Mouse (Mus musculus) liver, embryonic 15.5 days (tissue): ENCODE data around the gene Ehd4. TPM values are rescaled to one million over a fixed set of nuclear protein-coding genes. Genes with fewer than 3 reads are reported as not detected.

ENCODE experiments used
- ATAC-seq: fragments of 200-750 bp; cut with Nextera tagmentation; 2 replicates; pipeline ENCODE4 v1.8.0; 2017; ENCODE audit warnings: moderate number of reproducible peaks, mild to moderate bottlenecking, moderate library complexity; ENCODE audit not compliant: insufficient read depth
- H3K27ac ChIP-seq: fragments of 300-500 bp; sonication (generic); replicated peaks from 2 replicates; pipeline ENCODE4 v1.5.1; 2015; ENCODE audit warnings: mild to moderate bottlenecking, inconsistent platforms
- H3K27me3 ChIP-seq: fragments of 300-500 bp; sonication (generic); 2 replicates; pipeline ENCODE4 v1.6.1; 2015; ENCODE audit warnings: mild to moderate bottlenecking, inconsistent platforms
- H3K36me3 ChIP-seq: fragments of 300-500 bp; sonication (generic); replicated peaks from 2 replicates; pipeline ENCODE4 v1.6.1; 2015; ENCODE audit warnings: moderate library complexity, mild to moderate bottlenecking, inconsistent platforms
- H3K4me1 ChIP-seq: fragments of 300-500 bp; sonication (generic); replicated peaks from 2 replicates; pipeline ENCODE4 v1.6.1; 2015; ENCODE audit warnings: inconsistent platforms
- H3K4me2 ChIP-seq: fragments of 300-500 bp; sonication (generic); 2 replicates; pipeline ENCODE4 v1.6.1; 2015; ENCODE audit warnings: moderate library complexity, mild to moderate bottlenecking, inconsistent platforms
- H3K4me3 ChIP-seq: fragments of 300-500 bp; sonication (generic); replicated peaks from 2 replicates; pipeline ENCODE4 v1.5.1; 2015; ENCODE audit warnings: mild to moderate bottlenecking, inconsistent platforms
- H3K9ac ChIP-seq: fragments of 300-500 bp; sonication (generic); 2 replicates; pipeline ENCODE4 v1.6.1; 2015; ENCODE audit warnings: moderate library complexity, mild to moderate bottlenecking, inconsistent platforms
- H3K9me3 ChIP-seq: fragments of 300-500 bp; sonication (generic); replicated peaks from 2 replicates; pipeline ENCODE4 v1.6.1; 2016; ENCODE audit warnings: inconsistent platforms
- WGBS: fragments of 180-500 bp; shearing (Covaris S2); methylation state at CpG from one replicate; pipeline ENCODE4 v1.1.7; 2015; ENCODE audit warnings: mixed read lengths; ENCODE audit not compliant: insufficient replicate concordance; 5-methylcytosine and 5-hydroxymethylcytosine counted together
- polyA plus RNA-seq: library from polyadenylated mRNA; unstranded; fragments of >200 nt; fragmentation: Nextera tagmentation; extraction: Ambion mirVana; gene quantifications from 2 replicates; pipeline ENCODE4 v1.2.1, GENCODE M21; 2015

Ehd4 gene
- polyA plus RNA-seq, 1 experiment from 2014 or later: 23.4 TPM

DNA sequence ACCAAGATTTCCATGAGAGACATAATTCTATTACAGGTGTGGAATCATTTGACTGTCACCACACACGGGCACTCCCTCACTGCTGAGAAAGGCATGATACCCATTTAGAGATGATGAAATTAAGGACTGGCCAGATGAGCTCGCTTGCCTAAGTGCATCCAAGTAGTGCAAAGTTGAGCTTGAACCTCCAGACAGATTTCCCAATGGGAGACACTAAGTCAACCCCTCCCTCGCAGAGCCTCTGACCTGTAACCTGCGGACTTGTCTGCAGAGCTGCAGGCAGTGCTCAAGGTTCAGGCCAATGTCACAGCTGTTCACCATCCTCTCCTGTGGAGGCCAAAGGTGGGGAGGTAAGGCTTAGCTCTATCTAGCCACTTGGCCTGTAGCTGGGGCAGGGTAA lies 95.6 kb downstream of the Ehd4 start:
- no peak for ATAC-seq
- Histone ChIP-seq H3K36me3 (no peaks in the 10 kb centered on the region), H3K27ac (no peak overlapping the region), H3K4me1 (no peaks in the 10 kb centered on the region), H3K9me3 (no peaks in the 10 kb centered on the region), H3K4me3 (no peak overlapping the region), H3K4me2 (no peak overlapping the region), H3K27me3 (no peaks in the 10 kb centered on the region; the same call in 1 of the 2 replicates), H3K9ac (no peak overlapping the region)
- WGBS: 67% methylated on average over 4 of the region's 4 CpGs

DNA sequence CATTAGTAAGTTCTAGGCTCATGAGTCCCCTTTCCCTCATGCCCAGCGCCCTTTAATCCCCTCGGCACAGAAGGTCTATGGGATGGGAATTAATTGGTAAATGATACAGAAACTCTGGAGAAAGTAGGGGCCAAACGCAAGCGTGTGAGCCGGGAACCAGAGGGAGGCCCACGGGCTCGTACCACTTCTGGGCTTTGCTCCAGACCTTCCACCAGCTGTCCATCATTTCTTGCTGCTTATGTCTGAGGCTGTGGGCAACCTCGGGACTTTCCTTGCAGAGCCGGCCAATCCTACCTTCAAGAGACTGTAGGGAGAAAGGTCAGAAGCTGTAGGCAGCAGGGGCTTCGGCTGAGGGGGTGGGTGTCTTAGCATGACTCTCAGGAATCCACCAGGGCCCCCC lies 98.5 kb downstream of the Ehd4 start:
- WGBS: 66% methylated on average over 10 of the region's 10 CpGs
- H3K4me3 ChIP-seq: no peak overlapping the region
- no peak for ATAC-seq

DNA sequence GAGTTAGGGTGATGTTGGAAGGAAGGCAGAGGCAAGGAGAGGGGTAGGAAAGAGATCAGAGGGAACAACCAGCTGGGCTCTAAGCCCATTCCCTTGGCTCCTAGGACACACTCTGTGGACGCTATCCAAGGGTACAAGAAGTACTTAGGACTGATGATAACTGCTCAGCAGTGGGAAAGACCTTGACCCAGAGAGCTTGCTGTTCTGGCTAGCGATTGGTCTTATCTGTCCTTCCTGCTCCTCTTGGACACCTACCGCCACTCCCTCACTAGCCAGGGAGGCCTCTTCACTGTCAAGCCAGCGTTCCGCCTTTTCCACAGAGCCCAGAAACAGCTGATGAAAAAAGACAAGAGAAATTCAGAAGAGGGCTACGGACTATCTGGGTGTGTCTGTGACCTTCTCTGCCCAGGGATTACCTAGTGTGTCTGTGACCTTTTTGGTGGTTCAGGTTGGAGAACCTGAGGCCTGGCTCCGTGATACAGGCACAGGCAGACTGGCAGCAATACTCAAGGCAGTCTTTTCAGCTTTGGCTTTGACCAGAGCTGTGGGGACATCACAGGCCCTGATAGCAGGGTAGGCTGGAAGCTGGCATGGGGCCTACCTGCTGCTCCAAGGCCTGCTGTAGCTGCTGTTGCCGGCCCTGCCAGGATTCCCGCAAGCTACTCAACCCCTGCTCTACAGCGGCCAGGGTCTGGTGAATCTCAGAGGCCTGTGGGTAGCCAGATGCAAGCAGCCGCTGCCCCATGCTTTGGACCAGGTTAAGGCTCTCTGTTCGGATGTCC lies 99.4 kb downstream of the Ehd4 start:
- Histone ChIP-seq H3K27ac (no peak overlapping the region), H3K4me1 (no peaks in the 10 kb centered on the region), H3K9me3 (no peaks in the 10 kb centered on the region), H3K27me3 (no peaks in the 10 kb centered on the region; the same call in 1 of the 2 replicates), H3K4me3 (no peak overlapping the region), H3K4me2 (no peak overlapping the region), H3K36me3 (no peaks in the 10 kb centered on the region), H3K9ac (no peak overlapping the region)
- 63% methylated on average over 12 of the region's 12 CpGs for WGBS
- no peak for ATAC-seq

More for the DNA sequence above, 98.5 kb downstream of the Ehd4 start:
- H3K9me3 ChIP-seq: no peaks in the 10 kb centered on the region
- H3K27me3 ChIP-seq: no peaks in the 10 kb centered on the region; the same call in 1 of the 2 replicates
- H3K9ac ChIP-seq: no peak overlapping the region
- no peaks in the 10 kb centered on the region for H3K4me1 ChIP-seq
- H3K27ac ChIP-seq: no peak overlapping the region
- no peaks in the 10 kb centered on the region for H3K36me3 ChIP-seq
- H3K4me2 ChIP-seq: no peak overlapping the region

DNA sequence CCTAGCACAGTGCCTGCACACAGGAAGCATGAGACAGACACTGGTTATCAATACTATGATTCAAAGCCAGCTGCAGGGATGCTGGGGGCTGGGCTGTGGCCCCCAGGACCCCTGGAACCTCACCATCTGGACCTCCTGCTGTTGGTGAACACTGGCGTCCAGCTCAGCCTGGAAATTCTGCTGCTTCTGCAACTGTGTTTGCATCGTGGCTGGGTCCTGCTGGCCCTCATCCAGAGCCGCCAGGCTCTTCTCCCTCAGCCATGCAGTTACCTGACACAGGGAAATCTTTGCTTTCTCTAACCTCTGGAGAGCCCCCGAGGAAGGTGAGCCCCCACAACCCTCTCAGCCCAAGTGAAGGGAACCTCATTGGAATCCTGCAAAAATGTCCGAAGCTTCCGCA lies 103.0 kb downstream of the Ehd4 start:
- H3K27me3 ChIP-seq: no peaks in the 10 kb centered on the region
- no peak for ATAC-seq
- no peaks in the 10 kb centered on the region for H3K36me3 ChIP-seq
- no peak overlapping the region for H3K4me2 ChIP-seq
- H3K4me1 ChIP-seq: no peaks in the 10 kb centered on the region
- no peak overlapping the region for H3K27ac ChIP-seq
- no peaks in the 10 kb centered on the region for H3K9me3 ChIP-seq
- H3K9ac ChIP-seq: no peak overlapping the region
- no peak overlapping the region for H3K4me3 ChIP-seq
- WGBS: 60% methylated on average over 6 of the region's 6 CpGs

DNA sequence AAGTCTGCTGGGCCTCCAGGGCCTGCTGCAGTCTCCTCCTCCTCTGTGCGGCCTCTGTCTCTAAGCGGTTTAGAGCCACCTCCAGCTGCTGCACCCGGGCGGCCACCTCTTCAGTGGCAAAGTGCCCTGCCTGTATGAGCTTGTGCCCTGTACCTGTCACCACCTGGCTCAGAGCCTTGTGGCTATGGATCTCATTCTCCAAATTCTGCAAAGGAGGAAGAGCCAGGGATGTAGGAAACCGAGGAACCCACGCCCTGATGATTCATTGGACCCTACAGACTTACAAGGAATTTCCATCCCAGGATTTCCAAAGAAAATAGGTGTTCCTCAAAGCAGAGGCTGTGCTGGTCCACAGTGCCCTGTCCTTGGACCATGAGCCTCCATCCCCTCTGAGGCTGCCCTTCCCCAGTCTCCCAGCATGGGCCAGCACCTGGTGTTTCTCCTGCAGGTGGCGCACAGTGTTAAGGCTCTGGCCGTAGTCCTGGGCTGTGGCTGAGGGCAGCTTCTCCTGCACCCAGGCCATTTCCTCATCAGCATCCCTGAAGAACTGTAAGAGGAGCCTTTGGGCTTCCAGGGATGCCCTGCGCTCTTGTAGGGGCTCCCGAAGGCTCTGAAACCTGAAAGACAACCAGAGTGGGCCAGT lies 104.7 kb downstream of the Ehd4 start:
- no peaks in the 10 kb centered on the region for H3K27me3 ChIP-seq
- ATAC-seq: no peak
- 54% methylated on average over 10 of the region's 10 CpGs for WGBS
- H3K4me3 ChIP-seq: no peak overlapping the region
- no peaks in the 10 kb centered on the region for H3K4me1 ChIP-seq
- H3K4me2 ChIP-seq: no peak overlapping the region
- H3K9ac ChIP-seq: no peak overlapping the region
- no peaks in the 10 kb centered on the region for H3K9me3 ChIP-seq
- no peak overlapping the region for H3K27ac ChIP-seq
- no peaks in the 10 kb centered on the region for H3K36me3 ChIP-seq

DNA sequence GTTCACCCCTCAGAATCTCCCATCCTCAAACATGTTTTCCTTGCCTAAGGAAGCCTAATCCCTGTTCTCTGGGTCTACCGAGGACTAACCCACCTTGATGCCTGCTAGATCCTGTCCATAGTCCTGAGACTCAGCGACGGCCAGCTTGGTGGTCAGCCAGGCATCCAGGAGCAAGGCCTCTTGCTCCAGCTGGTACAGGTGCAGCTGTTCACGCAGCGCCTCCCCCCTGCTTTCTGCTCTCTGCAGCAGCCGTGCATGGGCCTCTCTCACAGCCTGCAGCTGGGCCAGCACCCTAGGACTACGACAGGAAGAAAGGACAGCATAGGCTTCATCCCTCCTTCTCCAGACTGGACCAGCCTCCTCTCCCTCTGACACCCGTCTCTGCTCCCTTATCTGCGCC lies 106.2 kb downstream of the Ehd4 start:
- Histone ChIP-seq H3K9ac (no peak overlapping the region), H3K36me3 (no peaks in the 10 kb centered on the region), H3K4me2 (no peak overlapping the region), H3K4me1 (peaks cover 3% of the 10 kb centered on the region; the same call in 1 of the 2 replicates), H3K27me3 (no peaks in the 10 kb centered on the region), H3K4me3 (no peak overlapping the region), H3K27ac (no peak overlapping the region), H3K9me3 (no peaks in the 10 kb centered on the region)
- no peak for ATAC-seq
- WGBS: 62% methylated on average over 9 of the region's 9 CpGs

DNA sequence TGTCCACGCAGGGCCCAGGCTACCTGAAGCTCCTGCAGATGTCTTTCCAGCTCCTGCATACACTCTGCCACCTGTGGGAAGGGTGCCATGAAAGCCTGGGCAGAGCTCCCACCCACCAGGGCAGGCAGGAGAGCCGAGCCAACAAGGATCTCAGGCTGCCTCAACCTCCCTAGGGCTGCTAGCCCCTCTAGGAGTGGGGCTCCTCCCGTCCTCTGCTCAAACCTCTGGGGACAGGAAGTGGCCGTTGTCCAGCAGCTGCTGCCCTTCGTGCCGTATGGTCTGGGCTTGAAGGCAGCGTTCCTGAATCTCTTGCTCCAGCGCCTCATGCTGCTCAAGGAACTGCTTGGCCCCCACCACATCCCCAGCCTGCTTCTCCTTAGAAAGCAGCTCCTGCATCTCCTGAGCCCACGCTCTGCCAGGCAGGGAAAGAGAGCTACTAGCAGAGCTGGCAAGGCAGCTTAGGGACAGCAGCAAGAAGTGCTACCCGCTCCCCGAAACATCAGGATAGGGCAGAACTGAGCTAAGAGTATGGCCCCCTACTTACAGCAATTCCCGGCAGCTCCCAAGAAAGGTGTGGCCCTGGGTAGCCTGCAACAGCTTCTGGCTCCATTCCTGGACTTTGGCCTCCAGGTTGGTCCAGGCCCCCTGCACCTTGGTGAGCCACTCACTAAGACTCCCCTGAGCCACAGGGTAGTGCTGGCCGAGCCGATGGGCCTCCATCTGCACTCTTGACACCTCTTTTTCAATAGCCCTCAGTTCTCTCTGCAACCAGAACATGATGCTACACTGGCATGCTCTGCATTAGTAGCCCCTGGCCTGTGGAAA lies 107.7 kb downstream of the Ehd4 start:
- 56% methylated on average over 14 of the region's 14 CpGs for WGBS
- Histone ChIP-seq H3K4me1 (peaks cover 3% of the 10 kb centered on the region; the same call in 1 of the 2 replicates), H3K27me3 (no peaks in the 10 kb centered on the region), H3K4me2 (no peak overlapping the region), H3K9ac (no peak overlapping the region), H3K4me3 (no peak overlapping the region), H3K36me3 (peaks cover 4% of the 10 kb centered on the region; the same call in 1 of the 2 replicates), H3K9me3 (no peaks in the 10 kb centered on the region), H3K27ac (no peak overlapping the region)
- no peak for ATAC-seq

DNA sequence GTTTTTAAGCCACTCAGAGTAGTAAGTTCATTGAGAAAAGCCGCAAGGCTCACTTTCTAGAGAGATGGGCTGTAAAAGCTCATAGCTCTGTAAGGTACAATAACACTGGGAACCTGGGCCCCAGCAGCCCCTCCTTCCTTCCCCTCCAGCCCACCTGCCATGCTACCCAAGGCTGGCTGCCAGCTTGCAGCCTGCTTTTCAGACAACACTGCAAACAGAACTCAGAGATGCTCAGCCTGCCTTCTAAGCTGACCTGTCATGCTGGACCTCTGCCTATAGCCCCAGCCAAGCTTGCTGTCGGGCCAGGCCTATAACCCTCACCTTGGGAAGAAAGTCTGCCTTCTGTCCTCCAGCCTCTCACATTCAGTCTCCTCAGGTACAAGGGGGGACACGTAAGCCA lies 109.7 kb downstream of the Ehd4 start:
- no peak for ATAC-seq
- H3K27me3 ChIP-seq: no peaks in the 10 kb centered on the region
- H3K9ac ChIP-seq: no peak overlapping the region
- peaks cover 10% of the 10 kb centered on the region; the same call in 1 of the 2 replicates for H3K36me3 ChIP-seq
- no peak overlapping the region for H3K27ac ChIP-seq
- H3K4me2 ChIP-seq: no peak overlapping the region
- H3K4me3 ChIP-seq: no peak overlapping the region
- 60% methylated on average over 3 of the region's 3 CpGs for WGBS
- no peaks in the 10 kb centered on the region for H3K9me3 ChIP-seq
- H3K4me1 ChIP-seq: peaks cover 3% of the 10 kb centered on the region; the same call in 1 of the 2 replicates

DNA sequence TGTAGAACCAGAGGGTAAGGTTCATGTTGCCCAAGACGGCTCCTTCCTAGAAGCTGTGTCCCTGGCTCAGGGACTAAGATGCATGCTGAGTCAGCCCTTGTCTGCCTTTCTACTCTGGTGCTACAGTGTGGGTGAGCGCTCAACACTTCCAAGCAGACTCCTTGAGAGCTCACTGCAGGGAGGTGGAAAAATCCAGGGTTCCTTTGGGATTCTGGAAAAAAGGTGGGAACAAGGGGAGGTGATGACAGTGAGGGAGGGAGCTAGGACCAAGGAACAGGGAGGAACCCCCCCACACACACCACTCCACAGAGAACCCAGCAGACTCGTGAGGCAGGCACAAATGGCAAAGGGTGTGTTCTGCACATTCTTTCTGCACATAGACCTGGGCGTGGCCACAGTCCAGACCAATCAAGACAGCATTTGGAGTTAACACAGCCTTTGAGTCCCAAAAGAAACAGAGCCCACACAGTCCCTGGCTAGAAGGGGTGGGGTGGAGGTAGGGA lies 110.3 kb downstream of the Ehd4 start:
- Histone ChIP-seq H3K27me3 (no peaks in the 10 kb centered on the region), H3K9me3 (no peaks in the 10 kb centered on the region), H3K4me1 (peaks cover 3% of the 10 kb centered on the region; the same call in 1 of the 2 replicates), H3K4me3 (no peak overlapping the region), H3K4me2 (no peak overlapping the region), H3K9ac (no peak overlapping the region), H3K36me3 (peaks cover 10% of the 10 kb centered on the region; the same call in 1 of the 2 replicates), H3K27ac (no peak overlapping the region)
- ATAC-seq: no peak
- WGBS: 39% methylated on average over 4 of the region's 4 CpGs

DNA sequence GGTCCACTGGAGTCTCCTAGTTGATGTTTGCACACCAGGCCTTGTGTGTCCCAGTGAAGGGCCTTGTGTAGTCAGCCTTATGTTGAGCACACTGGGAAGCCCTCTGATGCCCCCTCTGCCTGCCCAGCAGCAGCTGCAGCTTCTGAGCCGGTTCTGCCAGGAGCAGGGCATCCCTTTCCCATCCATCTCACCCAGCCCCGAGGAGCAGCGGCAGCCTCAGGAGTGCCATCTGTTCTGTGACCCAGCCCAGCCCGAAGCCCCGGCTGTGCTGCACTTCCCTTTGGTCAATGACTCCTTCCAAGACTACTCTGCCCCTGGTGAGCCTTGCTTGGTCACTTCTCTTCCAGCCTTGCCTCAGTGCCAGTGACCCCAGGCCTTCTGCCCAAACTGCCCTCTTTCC lies 113.4 kb downstream of the Ehd4 start:
- H3K27me3 ChIP-seq: no peaks in the 10 kb centered on the region
- no peaks in the 10 kb centered on the region for H3K9me3 ChIP-seq
- H3K4me2 ChIP-seq: no peak overlapping the region
- peaks cover 3% of the 10 kb centered on the region; the same call in 1 of the 2 replicates for H3K4me1 ChIP-seq
- H3K4me3 ChIP-seq: no peak overlapping the region
- ATAC-seq: no peak
- no peak overlapping the region for H3K27ac ChIP-seq
- 83% methylated on average over 5 of the region's 5 CpGs for WGBS
- peaks cover 13% of the 10 kb centered on the region; the same call in 1 of the 2 replicates for H3K36me3 ChIP-seq
- H3K9ac ChIP-seq: no peak overlapping the region
